Mouse (Mus musculus) liver, adult 2 months (tissue): ENCODE measurements around the gene Mpg. TPM values are rescaled to one million over a fixed set of nuclear protein-coding genes. Genes with fewer than 3 reads are reported as not detected.
A peak's percentile ranks its signal among the peaks of the same experiment; 100 is the strongest.

Experiments used
- DNase-seq: peaks from one replicate; pipeline ENCODE4 v3.0.0-alpha.2; 2011; ENCODE audit warnings: low read depth, low spot score; ENCODE audit errors: extremely low read depth
- H3K27ac ChIP-seq: fragments of 200-500 bp; replicated peaks from 2 replicates; pipeline ENCODE4 v1.5.1; 2012; ENCODE audit warnings: low read depth, mild to moderate bottlenecking, control low read depth, inconsistent platforms, low read length; ENCODE audit not compliant: insufficient read depth
- H3K27me3 ChIP-seq: fragments of 200-500 bp; 2 replicates; pipeline ENCODE4 v1.6.1; 2012; ENCODE audit warnings: mild to moderate bottlenecking, moderate library complexity, low read length, inconsistent platforms; ENCODE audit not compliant: control insufficient read depth, insufficient read depth
- H3K36me3 ChIP-seq: fragments of 200-500 bp; 2 replicates; pipeline ENCODE4 v1.6.1; 2012; ENCODE audit warnings: low read length, inconsistent platforms; ENCODE audit not compliant: control insufficient read depth, insufficient read depth
- H3K4me1 ChIP-seq: fragments of 200-500 bp; 2 replicates; pipeline ENCODE4 v1.6.1; 2011; ENCODE audit warnings: low read length; ENCODE audit not compliant: control insufficient read depth, insufficient read depth
- H3K4me3 ChIP-seq: fragments of 200-500 bp; 2 replicates; pipeline ENCODE4 v1.5.1; 2011; ENCODE audit warnings: low read depth, mild to moderate bottlenecking, control low read depth, low read length, moderate library complexity; ENCODE audit not compliant: insufficient read depth
- H3K79me2 ChIP-seq: fragments of 200-500 bp; 2 replicates; pipeline ENCODE4 v1.6.1; 2012; ENCODE audit warnings: inconsistent platforms, mild to moderate bottlenecking, low read length, moderate library complexity; ENCODE audit not compliant: control insufficient read depth, insufficient read depth
- H3K9ac ChIP-seq: fragments of 200-500 bp; 2 replicates; pipeline ENCODE4 v1.6.1; 2012; ENCODE audit warnings: low read depth, mild to moderate bottlenecking, control low read depth, inconsistent platforms, low read length
- CTCF ChIP-seq: fragments of 200-500 bp; IDR thresholded peaks from 2 replicates; pipeline ENCODE4 v1.5.1; 2011; ENCODE audit warnings: low read depth, low read length, control low read depth
- POLR2A ChIP-seq: fragments of 200-500 bp; IDR thresholded peaks from 2 replicates; pipeline ENCODE4 v1.6.1; 2011; ENCODE audit warnings: low read length, control low read depth; ENCODE audit not compliant: insufficient read depth; ENCODE audit errors: extremely low read depth
- WGBS: fragments of 180-500 bp; shearing (Covaris S2); methylation state at CpG from one replicate; pipeline ENCODE4 v1.1.7; 2018; 5-methylcytosine and 5-hydroxymethylcytosine counted together
- polyA plus RNA-seq: library from polyadenylated mRNA; depleted of rRNA; stranded (reverse); fragments of >200 nt; gene quantifications from 2 replicates; pipeline ENCODE4 v1.2.3, GENCODE M21; 2012
- total RNA-seq: library from RNA; depleted of rRNA; stranded (reverse); fragments of >200 nt; gene quantifications from 2 replicates; pipeline ENCODE4 v1.2.3, GENCODE M21; 2014

The Mpg gene
- total and polyA plus RNA-seq, 2 experiments, result 9.1 to 10.3 TPM

GRCm38 (mm10) chr11:32210623-32211022 is 15.7 kb upstream of the Mpg start:
- H3K27ac ChIP-seq, result no peak overlapping the region
- no peaks in the 10 kb centered on the region for H3K79me2 ChIP-seq
- H3K4me1 ChIP-seq, result no peaks in the 10 kb centered on the region
- no peak overlapping the region for H3K9ac ChIP-seq
- DNase-seq, result no peak
- no peak overlapping the region for H3K4me3 ChIP-seq
- TF ChIP-seq CTCF (no peak), POLR2A (no peak)
- no peaks in the 10 kb centered on the region for H3K27me3 ChIP-seq
- H3K36me3 ChIP-seq, result no peaks in the 10 kb centered on the region
- WGBS, result 96% methylated on average over 9 of the region's 9 CpGs

DNA sequence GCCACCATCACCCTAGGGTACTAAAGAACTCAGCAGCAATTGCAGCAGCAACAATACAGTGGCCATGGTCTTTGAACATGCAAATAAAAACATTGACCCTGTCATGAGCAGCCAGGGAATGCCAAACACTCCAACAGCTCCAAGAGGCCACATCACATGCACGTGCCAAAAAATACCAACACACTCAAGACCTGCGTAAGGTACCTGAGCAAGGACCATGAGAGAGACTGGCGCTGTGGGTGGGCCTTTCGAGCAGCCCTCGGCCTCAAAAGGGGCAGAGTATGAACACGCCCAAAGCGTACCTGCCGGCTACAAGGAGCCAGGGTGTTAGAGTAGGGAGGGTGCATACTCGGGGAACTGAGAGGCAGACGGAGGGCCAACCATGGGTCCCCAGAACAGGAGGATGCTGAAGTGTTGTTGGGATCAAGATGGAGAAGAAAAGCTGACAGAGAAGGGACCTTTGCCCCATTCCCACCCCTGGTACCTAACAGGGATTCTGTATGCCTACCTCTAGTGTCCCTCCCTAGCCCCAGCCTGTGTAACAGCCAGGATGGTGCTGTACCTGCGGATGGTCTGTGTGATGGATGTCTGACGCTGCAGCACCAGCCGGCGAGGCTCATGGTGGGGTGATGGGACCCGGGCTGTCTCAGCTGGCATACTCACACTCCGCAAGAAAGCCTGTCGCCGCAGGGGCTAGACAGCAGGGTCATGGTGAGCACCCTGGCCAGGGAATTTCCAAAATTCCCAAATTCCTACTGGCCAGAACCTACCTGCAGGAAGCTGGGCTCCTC is 10.7 kb upstream of the Mpg start:
- no peaks in the 10 kb centered on the region; the same call in 1 of the 2 replicates for H3K79me2 ChIP-seq

DNA sequence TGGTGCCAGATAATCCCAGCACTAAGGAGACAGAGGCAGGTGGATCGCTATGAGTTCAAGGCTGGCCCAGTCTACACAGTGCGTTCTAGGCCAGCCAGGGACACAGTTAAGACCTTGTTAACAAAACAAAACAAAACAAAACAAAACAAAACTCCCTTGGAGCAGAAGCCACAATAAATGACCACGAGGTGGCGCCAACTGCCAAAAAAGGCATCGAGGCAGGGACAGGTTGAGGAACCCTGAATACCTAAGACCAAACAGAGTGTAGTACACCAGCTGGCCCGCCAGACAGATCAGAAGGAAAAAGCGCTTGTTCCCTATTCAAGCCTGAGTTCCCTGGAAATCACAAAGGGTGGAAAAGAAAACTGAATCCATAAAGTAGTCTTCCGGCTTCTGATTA is 9.5 kb upstream of the Mpg start:
- no peak overlapping the region for H3K27ac ChIP-seq

More for the DNA sequence above, 10.7 kb upstream of the Mpg start:
- Histone ChIP-seq H3K36me3 (no peaks in the 10 kb centered on the region), H3K9ac (no peak overlapping the region), H3K27ac (no peak overlapping the region), H3K27me3 (no peaks in the 10 kb centered on the region), H3K4me3 (no peak overlapping the region), H3K4me1 (no peaks in the 10 kb centered on the region)
- DNase-seq, result peak; percentile 36
- WGBS, result 85% methylated on average over 18 of the region's 18 CpGs
- TF ChIP-seq POLR2A (no peak), CTCF (no peak)

DNA sequence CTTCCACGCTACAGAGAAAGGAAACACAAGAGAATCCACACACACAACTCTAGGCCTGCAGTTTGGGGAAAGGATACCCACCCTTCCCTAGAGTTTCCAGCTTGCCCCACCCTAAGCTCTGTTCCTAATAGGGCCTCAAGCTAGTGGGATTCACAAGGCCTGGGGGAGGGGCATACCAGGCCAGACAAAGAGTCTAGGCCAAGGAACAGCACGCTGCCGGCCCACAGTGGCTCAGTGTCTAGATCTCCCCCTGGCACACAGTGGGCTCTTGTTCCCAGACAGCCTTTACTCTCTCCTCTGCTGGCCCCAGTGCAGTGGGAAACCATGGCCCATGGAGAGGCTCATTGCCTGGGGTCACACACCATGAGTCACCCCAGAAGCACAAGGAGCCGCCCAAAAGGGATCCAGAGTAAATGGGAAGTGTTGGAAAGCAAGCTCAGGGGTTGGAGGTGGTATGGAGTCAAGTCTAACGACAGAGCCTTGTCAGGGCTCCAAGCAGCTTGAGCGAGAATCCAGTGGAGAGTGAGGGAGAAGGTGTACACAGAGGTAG is 7.7 kb upstream of the Mpg start:
- no peak overlapping the region for H3K9ac ChIP-seq
- no peak overlapping the region for H3K4me3 ChIP-seq
- H3K79me2 ChIP-seq, result no peaks in the 10 kb centered on the region; the same call in 1 of the 2 replicates
- no peak overlapping the region for H3K27ac ChIP-seq
- H3K27me3 ChIP-seq, result no peaks in the 10 kb centered on the region
- no peak for DNase-seq
- peaks cover 5% of the 10 kb centered on the region; the same call in 1 of the 2 replicates for H3K4me1 ChIP-seq
- no peak for TF ChIP-seq POLR2A
- no peak for TF ChIP-seq CTCF
- H3K36me3 ChIP-seq, result no peaks in the 10 kb centered on the region
- 78% methylated on average over 6 of the region's 6 CpGs for WGBS

More for the DNA sequence above, 9.5 kb upstream of the Mpg start:
- 29% methylated on average over 8 of the region's 8 CpGs for WGBS
- peak; percentile 73 for TF ChIP-seq CTCF
- no peak for TF ChIP-seq POLR2A
- no peak overlapping the region for H3K9ac ChIP-seq
- H3K4me1 ChIP-seq, result 0 out of 2 replicates have a peak, but pooled peaks cover 2% of the 10 kb centered on the region
- H3K27me3 ChIP-seq, result no peaks in the 10 kb centered on the region
- peak; percentile 59 for DNase-seq
- H3K36me3 ChIP-seq, result no peaks in the 10 kb centered on the region
- H3K79me2 ChIP-seq, result no peaks in the 10 kb centered on the region; the same call in 1 of the 2 replicates
- H3K4me3 ChIP-seq, result no peak overlapping the region

DNA sequence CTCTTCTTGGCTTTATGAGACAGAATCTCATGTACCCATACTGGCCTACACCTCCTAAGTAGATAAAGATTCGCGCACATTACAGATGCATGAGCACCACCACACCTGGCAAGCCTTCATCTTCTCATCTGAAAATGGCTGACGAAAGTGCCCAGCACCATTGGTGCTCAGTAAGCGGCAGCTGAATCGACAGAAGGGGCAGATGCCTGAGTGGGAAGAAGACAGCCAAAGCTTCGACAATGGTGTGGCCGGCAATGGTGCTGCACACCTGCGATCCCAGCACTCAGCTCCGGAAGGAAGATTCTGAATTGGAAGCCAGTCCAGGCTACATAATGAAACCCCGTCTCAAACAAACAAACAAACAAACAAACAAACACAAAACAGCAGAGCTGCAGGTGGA is 7.0 kb upstream of the Mpg start:
- DNase-seq, result no peak

More for the DNA sequence above, 7.0 kb upstream of the Mpg start:
- WGBS, result 96% methylated on average over 10 of the region's 10 CpGs
- no peak for TF ChIP-seq POLR2A
- TF ChIP-seq CTCF, result no peak
- no peaks in the 10 kb centered on the region for H3K27me3 ChIP-seq
- no peaks in the 10 kb centered on the region; the same call in 1 of the 2 replicates for H3K79me2 ChIP-seq
- H3K9ac ChIP-seq, result no peak overlapping the region
- no peaks in the 10 kb centered on the region for H3K36me3 ChIP-seq
- H3K27ac ChIP-seq, result no peak overlapping the region
- peaks cover 5% of the 10 kb centered on the region; the same call in 1 of the 2 replicates for H3K4me1 ChIP-seq
- H3K4me3 ChIP-seq, result no peak overlapping the region
